Mouse (Mus musculus) forebrain, embryonic 14.5 days (tissue): ENCODE data around the gene Fam160a1. TPM values are rescaled to one million over a fixed set of nuclear protein-coding genes. Genes with fewer than 3 reads are reported as not detected.
A peak's percentile ranks its signal among the peaks of the same experiment; 100 is the strongest.

ENCODE experiments used
- ATAC-seq: fragments of 200-750 bp; cut with Nextera tagmentation; 2 replicates; pipeline ENCODE4 v1.8.0; 2017; ENCODE audit warnings: mild to moderate bottlenecking, moderate library complexity
- DNase-seq: peaks from one replicate; pipeline ENCODE4 v3.0.0-alpha.2; 2015; ENCODE audit warnings: low spot score
- H3K27ac ChIP-seq: fragments of 300-500 bp; sonication (generic); 2 replicates; pipeline ENCODE4 v1.5.1; 2014; ENCODE audit warnings: low read depth, mild to moderate bottlenecking, control low read depth, low read length, moderate library complexity
- H3K27me3 ChIP-seq: fragments of 300-500 bp; sonication (generic); replicated peaks from 2 replicates; pipeline ENCODE4 v1.6.1; 2014; ENCODE audit warnings: low read length, control low read depth, mixed read lengths; ENCODE audit not compliant: control insufficient read depth, insufficient read depth
- H3K36me3 ChIP-seq: fragments of 300-500 bp; sonication (generic); 2 replicates; pipeline ENCODE4 v1.6.1; 2014; ENCODE audit warnings: low read length, control low read depth; ENCODE audit not compliant: control insufficient read depth, insufficient read depth
- H3K4me1 ChIP-seq: fragments of 300-500 bp; sonication (generic); 2 replicates; pipeline ENCODE4 v1.6.1; 2014; ENCODE audit warnings: antibody characterized with exemption, low read length, control low read depth; ENCODE audit not compliant: control insufficient read depth, insufficient read depth
- H3K4me2 ChIP-seq: fragments of 300-500 bp; sonication (generic); 2 replicates; pipeline ENCODE4 v1.6.1; 2014; ENCODE audit warnings: mild to moderate bottlenecking, control low read depth, low read length
- H3K4me3 ChIP-seq: fragments of 300-500 bp; sonication (generic); 2 replicates; pipeline ENCODE4 v1.5.1; 2014; ENCODE audit warnings: low read depth, low read length, control low read depth
- H3K9ac ChIP-seq: fragments of 300-500 bp; sonication (generic); 2 replicates; pipeline ENCODE4 v1.6.1; 2014; ENCODE audit warnings: mild to moderate bottlenecking, low read length, control low read depth, moderate library complexity
- H3K9me3 ChIP-seq: fragments of 300-500 bp; sonication (generic); replicated peaks from 2 replicates; pipeline ENCODE4 v1.6.1; 2016; ENCODE audit warnings: low read length, control low read depth, mixed read lengths; ENCODE audit not compliant: control insufficient read depth
- WGBS: fragments of 180-500 bp; shearing (Covaris S2); extraction: QIAGEN DNeasy Blood & Tissue Kit; methylation state at CpG from one replicate; pipeline ENCODE4 v1.1.7; 2014; 5-methylcytosine and 5-hydroxymethylcytosine counted together
- polyA plus RNA-seq: library from polyadenylated mRNA; unstranded; fragments of >200 nt; fragmentation: Nextera tagmentation; extraction: Ambion mirVana; gene quantifications from 2 replicates; pipeline ENCODE4 v1.2.1, GENCODE M21; 2014

Gene Fam160a1
- polyA plus RNA-seq, 1 experiment from 2014 or later = 0.51 TPM

GRCm38 (mm10) chr3:85854143-85854542, 37.1 kb upstream of the Fam160a1 start:
- H3K27me3 ChIP-seq = no peaks in the 10 kb centered on the region
- H3K4me3 ChIP-seq = no peak overlapping the region
- H3K36me3 ChIP-seq = no peaks in the 10 kb centered on the region
- H3K9ac ChIP-seq = no peak overlapping the region
- ATAC-seq (peak; percentile 81), DNase-seq (peak; percentile 63)
- H3K4me1 ChIP-seq = peaks cover 11% of the 10 kb centered on the region
- WGBS = 25% methylated on average over 6 of the region's 6 CpGs
- H3K4me2 ChIP-seq = no peak overlapping the region
- H3K27ac ChIP-seq = no peak overlapping the region
- H3K9me3 ChIP-seq = no peaks in the 10 kb centered on the region

- H3K27ac ChIP-seq = no peak overlapping the region
Observed at GRCm38 (mm10) chr3:85853715-85854114, 36.6 kb upstream of the Fam160a1 start.

GRCm38 (mm10) chr3:85850079-85850478, 33.0 kb upstream of the Fam160a1 start:
- Histone ChIP-seq H3K36me3 (no peaks in the 10 kb centered on the region), H3K9ac (no peak overlapping the region), H3K4me2 (no peak overlapping the region), H3K9me3 (no peaks in the 10 kb centered on the region), H3K27me3 (no peaks in the 10 kb centered on the region), H3K4me1 (peaks cover 5% of the 10 kb centered on the region; the same call in 1 of the 2 replicates), H3K4me3 (no peak overlapping the region), H3K27ac (no peak overlapping the region)
- 98% methylated on average over 1 of the region's 1 CpGs for WGBS
- DNase-seq = no peak
- ATAC-seq = no peak

More at GRCm38 (mm10) chr3:85853715-85854114, 36.6 kb upstream of the Fam160a1 start:
- peak; percentile 82 for ATAC-seq
- H3K9ac ChIP-seq = no peak overlapping the region
- no peaks in the 10 kb centered on the region for H3K36me3 ChIP-seq
- no peak overlapping the region for H3K4me2 ChIP-seq
- H3K4me3 ChIP-seq = no peak overlapping the region
- peak; percentile 57 for DNase-seq
- 61% methylated on average over 4 of the region's 4 CpGs for WGBS
- peaks cover 11% of the 10 kb centered on the region for H3K4me1 ChIP-seq
- H3K27me3 ChIP-seq = no peaks in the 10 kb centered on the region
- H3K9me3 ChIP-seq = no peaks in the 10 kb centered on the region

- Histone ChIP-seq H3K36me3 (no peaks in the 10 kb centered on the region), H3K27me3 (no peaks in the 10 kb centered on the region), H3K9me3 (no peaks in the 10 kb centered on the region), H3K4me1 (peaks cover 4% of the 10 kb centered on the region; the same call in 1 of the 2 replicates), H3K4me2 (no peak overlapping the region), H3K9ac (no peak overlapping the region), H3K4me3 (no peak overlapping the region), H3K27ac (no peak overlapping the region)
- WGBS = 63% methylated on average over 1 of the region's 1 CpGs
- ATAC-seq (0 out of 2 replicates have a peak, but pooled peaks have one; percentile 40), DNase-seq (peak; percentile 54)
Observed at GRCm38 (mm10) chr3:85846316-85846715, 29.2 kb upstream of the Fam160a1 start.

GRCm38 (mm10) chr3:85845341-85845740, 28.2 kb upstream of the Fam160a1 start:
- Histone ChIP-seq H3K27me3 (no peaks in the 10 kb centered on the region), H3K9me3 (no peaks in the 10 kb centered on the region), H3K27ac (no peak overlapping the region), H3K9ac (no peak overlapping the region), H3K36me3 (no peaks in the 10 kb centered on the region), H3K4me1 (peaks cover 4% of the 10 kb centered on the region; the same call in 1 of the 2 replicates), H3K4me3 (no peak overlapping the region), H3K4me2 (no peak overlapping the region)
- 86% methylated on average over 6 of the region's 6 CpGs for WGBS
- DNase-seq (no peak), ATAC-seq (no peak)

- Histone ChIP-seq H3K4me2 (no peak overlapping the region), H3K9me3 (no peaks in the 10 kb centered on the region), H3K9ac (no peak overlapping the region), H3K27ac (no peak overlapping the region), H3K4me1 (peaks cover 4% of the 10 kb centered on the region; the same call in 1 of the 2 replicates), H3K36me3 (no peaks in the 10 kb centered on the region), H3K27me3 (no peaks in the 10 kb centered on the region), H3K4me3 (no peak overlapping the region)
- DNase-seq = no peak
- ATAC-seq = no peak
Observed at GRCm38 (mm10) chr3:85842881-85843218, 25.8 kb upstream of the Fam160a1 start.

GRCm38 (mm10) chr3:85842177-85842880, 25.2 kb upstream of the Fam160a1 start:
- 36% methylated on average over 9 of the region's 9 CpGs for WGBS
- DNase-seq (no peak), ATAC-seq (no peak)
- Histone ChIP-seq H3K27ac (no peak overlapping the region), H3K27me3 (no peaks in the 10 kb centered on the region), H3K4me2 (no peak overlapping the region), H3K4me3 (no peak overlapping the region), H3K9me3 (no peaks in the 10 kb centered on the region), H3K4me1 (peaks cover 4% of the 10 kb centered on the region; the same call in 1 of the 2 replicates), H3K36me3 (no peaks in the 10 kb centered on the region), H3K9ac (0 out of 2 replicates have a peak overlapping the region, but pooled peaks have one; percentile 13)

- H3K4me1 ChIP-seq = peaks cover 4% of the 10 kb centered on the region; the same call in 1 of the 2 replicates
- no peak overlapping the region for H3K27ac ChIP-seq
- H3K36me3 ChIP-seq = no peaks in the 10 kb centered on the region
- no peaks in the 10 kb centered on the region for H3K27me3 ChIP-seq
- 28% methylated on average over 2 of the region's 2 CpGs for WGBS
- H3K4me2 ChIP-seq = no peak overlapping the region
- no peak overlapping the region for H3K9ac ChIP-seq
- H3K4me3 ChIP-seq = no peak overlapping the region
- no peak for ATAC-seq
- no peak for DNase-seq
- no peaks in the 10 kb centered on the region for H3K9me3 ChIP-seq
Observed at GRCm38 (mm10) chr3:85841454-85842176, 24.5 kb upstream of the Fam160a1 start.

- ATAC-seq = no peak
- Histone ChIP-seq H3K9ac (no peak overlapping the region), H3K9me3 (no peaks in the 10 kb centered on the region), H3K36me3 (no peaks in the 10 kb centered on the region), H3K27ac (no peak overlapping the region), H3K4me3 (no peak overlapping the region), H3K4me1 (no peaks in the 10 kb centered on the region), H3K27me3 (no peaks in the 10 kb centered on the region), H3K4me2 (no peak overlapping the region)
- no peak for DNase-seq
- WGBS = 82% methylated on average over 1 of the region's 1 CpGs
Observed at GRCm38 (mm10) chr3:85833627-85834026, 16.5 kb upstream of the Fam160a1 start.
